Mouse (Mus musculus): ENCODE measurements around the gene Camk1d. TPM values are rescaled to one million over a fixed set of nuclear protein-coding genes. Genes with fewer than 3 reads are reported as not detected.

The Camk1d gene
- polyA plus RNA-seq, 1 experiment = 14.3 TPM

GRCm38 (mm10) chr2:5584318-5585027 is 129.8 kb downstream of the Camk1d start:
- no peak overlapping the region for H3K27ac ChIP-seq (ENCODE audit: insufficient read depth, low read depth, low read length)
- H3K4me3 ChIP-seq (ENCODE audit: low read depth, low read length) = no peak overlapping the region
- TF ChIP-seq CTCF (IDR thresholded peaks at IDR 0.05; ENCODE audit: extremely low read depth, insufficient read length, insufficient replicate concordance, low read depth, low read length) (no peak), POLR2A (IDR thresholded peaks at IDR 0.05; ENCODE audit: low read depth, low read length) (no peak)
- H3K4me1 ChIP-seq (ENCODE audit: control insufficient read depth, insufficient read depth, insufficient read length, low read length) = peaks cover 4% of the 10 kb centered on the region; the same call in 1 of the 2 replicates
- no peaks in the 10 kb centered on the region for H3K27me3 ChIP-seq (ENCODE audit: control insufficient read depth, insufficient read depth, low read length)
- WGBS = 66% methylated on average over 6 of the region's 6 CpGs
- no peaks in the 10 kb centered on the region for H3K36me3 ChIP-seq (ENCODE audit: control insufficient read depth, insufficient read depth, low read length)

GRCm38 (mm10) chr2:5579391-5579790 is 134.9 kb downstream of the Camk1d start:
- H3K36me3 ChIP-seq (ENCODE audit: control insufficient read depth, insufficient read depth, low read length) = no peaks in the 10 kb centered on the region
- 65% methylated on average over 4 of the region's 4 CpGs for WGBS
- H3K27me3 ChIP-seq (ENCODE audit: control insufficient read depth, insufficient read depth, low read length) = no peaks in the 10 kb centered on the region
- H3K4me1 ChIP-seq (ENCODE audit: control insufficient read depth, insufficient read depth, insufficient read length, low read length) = peaks cover 17% of the 10 kb centered on the region
- no peak overlapping the region for H3K4me3 ChIP-seq (ENCODE audit: low read depth, low read length)
- H3K27ac ChIP-seq (ENCODE audit: insufficient read depth, low read depth, low read length) = no peak overlapping the region
- no peak for TF ChIP-seq POLR2A (IDR thresholded peaks at IDR 0.05; ENCODE audit: low read depth, low read length)
- no peak for TF ChIP-seq CTCF (IDR thresholded peaks at IDR 0.05; ENCODE audit: extremely low read depth, insufficient read length, insufficient replicate concordance, low read depth, low read length)

- TF ChIP-seq POLR2A (IDR thresholded peaks at IDR 0.05; ENCODE audit: low read depth, low read length) (no peak), CTCF (IDR thresholded peaks at IDR 0.05; ENCODE audit: extremely low read depth, insufficient read length, insufficient replicate concordance, low read depth, low read length) (no peak)
- Histone ChIP-seq H3K27ac (ENCODE audit: insufficient read depth, low read depth, low read length) (peak overlapping the region; percentile 55), H3K4me1 (ENCODE audit: control insufficient read depth, insufficient read depth, insufficient read length, low read length) (peaks cover 17% of the 10 kb centered on the region), H3K4me3 (ENCODE audit: low read depth, low read length) (no peak overlapping the region), H3K27me3 (ENCODE audit: control insufficient read depth, insufficient read depth, low read length) (no peaks in the 10 kb centered on the region), H3K36me3 (ENCODE audit: control insufficient read depth, insufficient read depth, low read length) (no peaks in the 10 kb centered on the region)
- WGBS = 30% methylated on average over 9 of the region's 9 CpGs
These were observed 136.8 kb downstream of the Camk1d start for GRCm38 (mm10) chr2:5577399-5578129.

- H3K27me3 ChIP-seq (ENCODE audit: control insufficient read depth, insufficient read depth, low read length) = no peaks in the 10 kb centered on the region
- H3K4me1 ChIP-seq (ENCODE audit: control insufficient read depth, insufficient read depth, insufficient read length, low read length) = peaks cover 20% of the 10 kb centered on the region; the same call in 1 of the 2 replicates
- H3K4me3 ChIP-seq (ENCODE audit: low read depth, low read length) = no peak overlapping the region
- TF ChIP-seq POLR2A (IDR thresholded peaks at IDR 0.05; ENCODE audit: low read depth, low read length) = no peak
- no peak for TF ChIP-seq CTCF (IDR thresholded peaks at IDR 0.05; ENCODE audit: extremely low read depth, insufficient read length, insufficient replicate concordance, low read depth, low read length)
- no peaks in the 10 kb centered on the region for H3K36me3 ChIP-seq (ENCODE audit: control insufficient read depth, insufficient read depth, low read length)
- H3K27ac ChIP-seq (ENCODE audit: insufficient read depth, low read depth, low read length) = no peak overlapping the region
- WGBS = 83% methylated on average over 10 of the region's 10 CpGs
These were observed 141.9 kb downstream of the Camk1d start for GRCm38 (mm10) chr2:5572314-5573006.

- H3K27me3 ChIP-seq (ENCODE audit: control insufficient read depth, insufficient read depth, low read length) = no peaks in the 10 kb centered on the region
- H3K36me3 ChIP-seq (ENCODE audit: control insufficient read depth, insufficient read depth, low read length) = peaks cover 5% of the 10 kb centered on the region; the same call in 1 of the 2 replicates
- no peak overlapping the region for H3K4me3 ChIP-seq (ENCODE audit: low read depth, low read length)
- WGBS = 31% methylated on average over 5 of the region's 5 CpGs
- peak overlapping the region; percentile 86 for H3K27ac ChIP-seq (ENCODE audit: insufficient read depth, low read depth, low read length)
- TF ChIP-seq CTCF (IDR thresholded peaks at IDR 0.05; ENCODE audit: extremely low read depth, insufficient read length, insufficient replicate concordance, low read depth, low read length) = no peak
- peaks cover 54% of the 10 kb centered on the region; the same call in 1 of the 2 replicates for H3K4me1 ChIP-seq (ENCODE audit: control insufficient read depth, insufficient read depth, insufficient read length, low read length)
These were observed 147.7 kb downstream of the Camk1d start for GRCm38 (mm10) chr2:5566611-5567010.

- peak overlapping the region; percentile 72 for H3K27ac ChIP-seq (ENCODE audit: insufficient read depth, low read depth, low read length)
- 25% methylated on average over 4 of the region's 4 CpGs for WGBS
- TF ChIP-seq CTCF (IDR thresholded peaks at IDR 0.05; ENCODE audit: extremely low read depth, insufficient read length, insufficient replicate concordance, low read depth, low read length) (no peak), POLR2A (IDR thresholded peaks at IDR 0.05; ENCODE audit: low read depth, low read length) (no peak)
- H3K4me3 ChIP-seq (ENCODE audit: low read depth, low read length) = no peak overlapping the region
- H3K36me3 ChIP-seq (ENCODE audit: control insufficient read depth, insufficient read depth, low read length) = peaks cover 7% of the 10 kb centered on the region
- no peaks in the 10 kb centered on the region for H3K27me3 ChIP-seq (ENCODE audit: control insufficient read depth, insufficient read depth, low read length)
- H3K4me1 ChIP-seq (ENCODE audit: control insufficient read depth, insufficient read depth, insufficient read length, low read length) = peaks cover 49% of the 10 kb centered on the region; the same call in 1 of the 2 replicates
These were observed 150.6 kb downstream of the Camk1d start for GRCm38 (mm10) chr2:5563685-5564084.

GRCm38 (mm10) chr2:5561446-5561845 is 152.9 kb downstream of the Camk1d start:
- Histone ChIP-seq H3K27ac (ENCODE audit: insufficient read depth, low read depth, low read length) (no peak overlapping the region), H3K4me3 (ENCODE audit: low read depth, low read length) (no peak overlapping the region), H3K27me3 (ENCODE audit: control insufficient read depth, insufficient read depth, low read length) (no peaks in the 10 kb centered on the region), H3K36me3 (ENCODE audit: control insufficient read depth, insufficient read depth, low read length) (peaks cover 7% of the 10 kb centered on the region), H3K4me1 (ENCODE audit: control insufficient read depth, insufficient read depth, insufficient read length, low read length) (peaks cover 34% of the 10 kb centered on the region; the same call in 1 of the 2 replicates)
- WGBS = 92% methylated on average over 3 of the region's 3 CpGs
- no peak for TF ChIP-seq POLR2A (IDR thresholded peaks at IDR 0.05; ENCODE audit: low read depth, low read length)
- no peak for TF ChIP-seq CTCF (IDR thresholded peaks at IDR 0.05; ENCODE audit: extremely low read depth, insufficient read length, insufficient replicate concordance, low read depth, low read length)

All from small intestine, adult 2 months (tissue).